Mouse (Mus musculus) kidney, adult 11 months (tissue): ENCODE data around the gene Krt4.

Source experiments
- DNase-seq: peaks from one replicate; pipeline ENCODE4 v3.0.0; 2022

Krt4 gene

GRCm38 (mm10) chr15:101924635-101925034 lies at the start of gene Krt4:
TSS of gene Krt4 (minus strand) at chr15:101924735.
- DNase-seq, result no peak

DNA sequence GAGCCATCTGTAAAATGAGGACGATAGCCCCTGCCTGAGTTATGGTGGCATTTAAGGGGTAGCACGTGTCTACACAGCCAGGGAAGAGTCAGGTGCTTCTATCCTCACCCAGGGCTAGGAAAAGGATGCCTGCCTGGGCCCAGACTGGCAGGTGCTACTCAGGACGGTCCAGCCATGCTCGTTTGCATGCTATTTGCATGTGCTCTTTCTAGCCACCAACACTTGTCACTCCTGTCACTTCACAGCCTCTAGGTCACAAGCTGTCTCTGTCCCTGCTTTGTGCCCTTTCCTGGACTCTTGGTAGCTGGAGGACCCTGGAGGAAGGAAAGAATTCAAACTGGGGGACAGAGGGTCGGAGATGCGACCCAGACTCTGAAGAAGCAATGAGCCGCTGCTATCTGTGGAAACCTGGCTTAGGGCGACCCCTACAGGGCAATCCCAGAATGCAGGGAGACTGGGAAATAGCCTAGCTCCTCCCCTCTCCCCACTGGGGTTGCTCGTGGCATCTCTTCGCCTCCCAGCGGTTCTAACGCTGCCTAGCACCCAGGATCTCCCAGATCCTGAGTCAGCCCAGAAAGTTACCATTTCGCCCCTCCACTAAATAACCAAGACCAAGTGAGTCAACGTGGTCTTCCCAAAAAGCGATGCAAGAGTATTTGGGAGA lies 49.0 kb upstream of the Krt4 start:
- peak; percentile 90 for DNase-seq

GRCm38 (mm10) chr15:101970536-101970935 lies 46.0 kb upstream of the Krt4 start:
- DNase-seq, result peak; percentile 24

DNA sequence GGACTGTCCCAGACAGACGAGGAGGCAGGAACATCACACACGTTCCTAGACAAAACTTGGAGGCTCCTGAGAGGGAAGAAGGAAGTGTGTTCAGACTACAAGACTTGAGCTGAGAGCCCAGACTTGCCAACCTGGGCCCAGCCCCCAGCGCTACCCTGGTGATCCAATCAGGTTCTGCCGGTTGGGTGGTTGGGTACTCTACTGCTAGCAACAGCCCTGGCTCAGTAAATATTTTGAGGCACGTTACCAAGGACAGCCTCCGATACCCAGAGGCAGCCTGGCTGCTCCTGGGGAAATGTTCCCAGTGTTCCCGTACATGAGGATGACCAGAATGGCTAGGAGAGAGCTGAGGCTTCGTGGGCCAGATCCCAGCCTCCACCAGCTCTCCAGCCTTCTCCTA lies 42.3 kb upstream of the Krt4 start:
- peak; percentile 27 for DNase-seq

GRCm38 (mm10) chr15:101958891-101959290 lies 34.4 kb upstream of the Krt4 start:
- no peak for DNase-seq

- no peak for DNase-seq
These were observed 29.7 kb upstream of the Krt4 start, which contains the start of gene Krt78 for GRCm38 (mm10) chr15:101954187-101954586. TSS of gene Krt78 (minus strand) at chr15:101954287.

GRCm38 (mm10) chr15:101952733-101953474 lies 28.4 kb upstream of the Krt4 start:
- no peak for DNase-seq

- DNase-seq, result no peak
These were observed 20.9 kb upstream of the Krt4 start for GRCm38 (mm10) chr15:101945430-101945829.

GRCm38 (mm10) chr15:101941948-101942347 lies 17.4 kb upstream of the Krt4 start:
- DNase-seq, result no peak

GRCm38 (mm10) chr15:101940274-101940829 lies 15.8 kb upstream of the Krt4 start, which contains the start of gene Krt79:
TSS of gene Krt79 (minus strand) at chr15:101940324.
- DNase-seq, result no peak

GRCm38 (mm10) chr15:101938600-101939308 lies 14.2 kb upstream of the Krt4 start:
- peak; percentile 14 for DNase-seq

DNA sequence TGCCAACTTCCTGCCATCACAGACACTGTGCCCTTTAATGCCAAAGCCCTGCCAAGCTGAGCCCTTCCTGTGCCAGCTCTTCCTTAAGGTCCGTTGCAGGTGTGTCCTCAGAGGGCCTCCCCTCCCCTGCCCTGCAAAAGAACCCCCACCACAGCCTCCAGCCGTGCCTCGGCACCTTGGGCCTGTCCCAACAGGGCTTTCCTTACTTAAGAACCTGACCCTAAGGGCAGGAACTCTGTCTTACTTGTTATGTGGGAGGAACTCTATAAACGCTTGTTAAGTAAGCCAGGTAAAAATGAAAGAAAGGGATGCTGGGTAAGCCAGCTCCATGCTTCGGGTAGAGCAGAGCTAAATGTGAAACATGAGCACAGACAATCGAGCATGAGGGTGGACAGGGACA lies 8.5 kb upstream of the Krt4 start:
- DNase-seq, result no peak

GRCm38 (mm10) chr15:101929666-101930065 lies 5.1 kb upstream of the Krt4 start:
- peak; percentile 16 for DNase-seq

DNA sequence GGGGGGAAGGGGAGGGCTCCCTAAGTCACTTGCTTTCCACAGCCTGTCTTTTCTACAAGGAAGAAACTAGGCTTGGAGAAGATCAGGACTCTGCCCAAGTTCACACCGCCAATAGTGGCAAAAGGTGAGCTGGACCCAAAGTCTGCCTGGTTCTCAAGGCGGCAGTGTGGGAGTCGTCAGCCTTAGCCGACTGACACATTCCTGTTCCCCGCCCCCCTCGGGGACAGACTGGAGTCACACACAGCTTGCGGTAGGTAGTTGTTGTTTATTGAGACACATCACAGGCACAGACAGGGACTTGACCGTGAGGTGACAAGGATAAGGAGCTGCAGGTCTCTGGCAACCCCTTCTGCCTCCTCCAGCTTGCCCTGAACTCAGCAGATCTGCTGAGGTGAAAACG lies 4.6 kb upstream of the Krt4 start:
- no peak for DNase-seq

DNA sequence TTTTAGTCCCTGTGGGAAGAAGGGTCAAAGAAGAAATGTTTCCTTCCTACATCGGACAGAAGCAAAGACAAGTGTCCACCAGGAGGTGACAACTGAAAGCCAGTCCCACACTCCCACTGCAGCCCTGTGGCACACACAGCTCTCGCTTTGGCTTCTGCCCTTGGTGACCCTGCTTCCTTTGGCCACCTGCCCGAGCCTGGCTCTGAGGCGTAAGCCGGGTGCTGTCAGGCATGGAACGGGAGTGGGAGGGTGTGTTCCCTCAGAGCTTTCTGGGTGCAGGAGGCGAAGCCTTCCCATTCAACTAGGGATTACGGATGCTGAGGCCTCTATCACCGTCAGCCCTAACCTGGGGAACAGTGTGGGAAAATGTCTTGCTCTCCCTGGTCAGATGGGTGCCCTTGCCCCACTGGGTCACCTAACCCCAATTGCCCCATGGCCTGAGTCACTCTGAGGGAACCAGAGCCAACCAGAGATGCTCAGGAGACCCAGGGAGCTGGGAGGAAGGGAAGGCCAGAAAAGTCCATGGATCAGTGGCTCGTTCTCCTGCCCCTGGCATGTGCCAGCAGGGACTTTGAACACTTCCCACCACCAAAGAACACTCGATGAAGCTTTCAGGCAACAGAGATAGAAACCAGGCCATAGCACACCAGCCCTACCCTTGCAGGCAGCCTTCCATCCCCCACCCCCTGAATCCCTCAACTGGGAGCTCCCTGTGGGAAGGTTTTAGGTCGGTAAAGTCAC lies 3.0 kb upstream of the Krt4 start:
- peak; percentile 86 for DNase-seq

- no peak for DNase-seq
These were observed 506 bp upstream of the Krt4 start for GRCm38 (mm10) chr15:101925041-101925440.

DNA sequence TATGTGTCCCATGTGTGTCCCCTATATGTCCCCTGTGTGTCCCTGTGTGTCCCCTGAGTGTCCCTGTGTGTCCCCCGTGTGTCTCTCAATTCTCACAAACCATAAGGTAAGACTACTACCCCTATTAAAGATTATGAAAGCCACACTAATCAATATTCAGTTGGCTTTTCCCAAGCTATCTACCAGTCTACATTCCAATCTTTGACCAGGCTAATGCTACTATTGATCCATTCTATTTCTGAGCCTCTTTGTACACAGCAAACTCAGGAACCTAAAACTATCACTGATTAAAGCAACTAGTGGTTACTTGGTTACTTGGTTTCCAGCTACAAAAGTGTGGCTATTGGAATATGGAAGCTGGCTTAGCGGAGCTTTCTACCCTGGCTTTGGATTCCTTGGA lies 2.2 kb downstream of the Krt4 start:
- DNase-seq, result no peak

DNA sequence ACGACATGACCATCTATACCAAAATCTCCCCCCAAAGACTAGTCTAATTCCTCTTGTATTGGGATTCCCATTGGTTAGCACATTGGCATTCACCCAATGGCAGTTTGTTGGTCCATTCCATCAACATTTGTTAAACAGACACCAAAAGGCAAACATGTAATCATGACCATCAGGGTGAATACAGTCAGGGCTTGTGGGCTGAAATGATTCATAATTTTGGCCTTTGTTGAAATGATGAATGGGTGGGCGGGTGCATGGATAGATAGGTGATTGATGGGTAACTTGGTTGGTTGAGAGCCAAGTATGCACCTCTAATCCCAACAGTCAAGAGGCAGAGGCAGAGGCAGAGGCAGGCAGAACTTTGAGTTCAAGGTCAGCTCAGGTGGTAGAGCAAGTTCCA lies 8.5 kb downstream of the Krt4 start:
- DNase-seq, result no peak

- DNase-seq, result no peak
These were observed 19.7 kb downstream of the Krt4 start for GRCm38 (mm10) chr15:101904849-101905248.

GRCm38 (mm10) chr15:101902171-101903149 lies 22.1 kb downstream of the Krt4 start:
- DNase-seq, result no peak

DNA sequence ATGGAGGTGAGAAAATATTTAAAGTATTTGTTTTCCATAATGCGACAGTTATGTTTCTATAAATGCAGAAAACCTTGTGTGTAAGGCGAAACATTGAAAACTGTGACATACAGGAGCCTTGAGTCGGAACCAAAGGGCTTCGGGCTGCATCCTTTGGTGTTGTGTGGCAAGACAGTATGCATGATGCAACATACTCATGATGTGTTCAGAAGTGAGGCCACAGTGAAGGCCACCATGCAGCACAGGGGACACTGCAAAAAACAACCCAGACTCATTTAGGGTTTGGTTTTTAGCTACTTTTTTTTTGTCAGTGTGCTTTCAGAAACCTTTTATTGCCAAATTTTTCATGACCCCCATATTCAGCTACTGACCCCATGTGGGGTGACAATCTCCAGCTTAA lies 29.3 kb downstream of the Krt4 start:
- DNase-seq, result no peak
